Mouse (Mus musculus): Measurements from ENCODE around the gene Scamp1.

Gene Scamp1

DNA sequence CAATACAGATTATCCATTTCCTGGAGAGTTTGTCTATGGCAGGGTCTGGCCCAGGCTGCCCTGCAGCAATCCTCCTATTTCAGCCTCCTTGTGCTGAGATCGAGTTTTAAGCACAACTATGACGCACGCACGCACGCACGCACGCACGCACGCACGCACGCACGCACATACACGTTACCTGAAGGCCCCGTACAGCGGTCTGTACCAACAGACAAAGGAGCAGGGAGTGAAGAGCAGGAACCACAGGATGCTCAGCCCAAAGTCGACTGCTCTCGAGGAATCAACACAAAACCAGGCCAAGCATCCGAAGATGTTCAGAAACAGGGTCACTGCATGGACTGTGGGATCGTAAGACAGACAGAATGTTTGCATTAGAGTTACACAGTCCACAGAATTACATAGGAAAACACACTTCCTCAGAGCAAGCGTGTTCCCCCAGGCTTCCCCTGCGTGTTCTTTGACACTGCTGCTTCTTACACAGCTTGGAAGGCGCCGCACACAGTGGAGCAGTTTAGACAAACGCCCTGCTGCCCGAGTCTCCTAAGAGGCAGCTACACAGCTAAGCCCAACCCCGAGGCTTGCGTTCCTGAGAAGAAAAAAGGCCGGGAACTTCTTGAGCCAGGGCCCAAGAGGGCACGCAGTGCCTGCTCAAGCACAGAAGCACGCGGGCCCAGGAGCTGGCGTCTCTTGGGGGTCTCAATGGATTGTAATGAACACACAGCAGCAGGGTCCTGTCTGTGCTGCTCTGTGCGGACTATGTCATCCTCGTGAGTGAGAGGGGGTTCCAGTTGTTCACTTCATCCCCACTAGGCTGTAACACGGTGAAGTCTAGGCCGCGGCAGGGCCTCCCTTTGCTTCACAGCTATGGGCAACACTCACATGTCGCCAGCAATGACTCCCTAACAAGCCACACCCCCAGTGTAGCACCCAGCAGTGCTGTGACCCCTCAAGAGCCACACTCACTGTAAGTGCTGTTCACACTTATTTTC is 60.6 kb downstream of the Scamp1 start:
- DNase-seq (ENCODE audit: low spot score) = no peak

DNA sequence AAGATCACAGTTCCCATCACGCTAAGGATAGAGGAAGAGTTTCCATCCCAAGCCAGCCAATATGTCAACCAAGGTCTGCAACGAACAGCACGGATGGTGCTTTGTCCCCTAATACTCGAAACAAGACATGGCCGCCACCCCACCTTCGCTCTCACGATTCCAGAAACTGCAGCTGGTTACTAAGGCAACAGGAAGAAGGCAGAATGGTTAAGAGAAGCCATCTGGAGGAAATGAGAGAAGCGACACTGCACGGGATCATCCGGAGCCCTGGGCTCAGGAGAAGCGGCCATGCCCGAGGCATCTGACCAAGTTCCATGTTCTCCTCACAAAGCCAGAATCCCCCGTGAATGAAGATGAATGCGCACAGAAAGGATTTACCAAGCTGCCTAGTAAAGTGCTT is 62.0 kb downstream of the Scamp1 start:
- DNase-seq (ENCODE audit: low spot score) = no peak

DNA sequence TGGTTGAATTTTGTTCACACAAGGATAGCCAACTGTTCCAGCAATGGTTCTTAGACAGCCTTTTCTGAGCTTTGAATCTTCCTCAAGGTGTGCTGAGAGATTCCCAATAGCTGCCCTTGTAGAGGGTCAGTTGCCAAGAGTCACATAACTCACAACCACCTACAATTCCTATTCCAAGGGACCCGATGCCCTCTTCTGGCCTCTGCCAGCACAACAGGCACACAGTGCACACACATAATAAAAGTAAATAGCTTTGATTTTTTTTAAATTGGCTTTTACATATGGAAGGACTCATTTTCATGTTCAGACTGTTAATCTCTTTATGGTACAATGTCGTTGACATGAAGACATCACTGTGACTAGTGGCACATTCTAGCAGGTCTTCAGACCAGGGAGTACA is 72.9 kb downstream of the Scamp1 start:
- no peak for DNase-seq (ENCODE audit: low spot score)

DNA sequence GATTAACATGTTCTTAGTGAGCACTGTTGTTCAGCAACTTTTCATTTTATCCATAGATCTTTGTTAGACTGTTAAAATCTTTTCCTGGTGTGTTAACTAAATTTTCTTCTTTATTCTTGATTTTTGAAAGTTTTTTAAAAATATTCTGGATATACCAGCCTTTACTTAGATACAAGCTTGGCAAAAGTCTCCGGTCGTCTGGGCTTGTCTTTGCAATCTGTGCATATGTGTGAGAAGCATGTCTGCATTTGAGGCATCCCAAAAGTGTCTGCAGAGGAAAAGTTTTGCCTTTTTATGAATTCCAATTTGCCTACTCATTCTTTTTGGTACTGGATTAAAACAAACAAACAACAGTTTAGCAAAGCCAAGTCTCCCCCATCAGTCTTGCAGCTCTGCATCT is 73.5 kb downstream of the Scamp1 start:
- DNase-seq (ENCODE audit: low spot score) = no peak

DNA sequence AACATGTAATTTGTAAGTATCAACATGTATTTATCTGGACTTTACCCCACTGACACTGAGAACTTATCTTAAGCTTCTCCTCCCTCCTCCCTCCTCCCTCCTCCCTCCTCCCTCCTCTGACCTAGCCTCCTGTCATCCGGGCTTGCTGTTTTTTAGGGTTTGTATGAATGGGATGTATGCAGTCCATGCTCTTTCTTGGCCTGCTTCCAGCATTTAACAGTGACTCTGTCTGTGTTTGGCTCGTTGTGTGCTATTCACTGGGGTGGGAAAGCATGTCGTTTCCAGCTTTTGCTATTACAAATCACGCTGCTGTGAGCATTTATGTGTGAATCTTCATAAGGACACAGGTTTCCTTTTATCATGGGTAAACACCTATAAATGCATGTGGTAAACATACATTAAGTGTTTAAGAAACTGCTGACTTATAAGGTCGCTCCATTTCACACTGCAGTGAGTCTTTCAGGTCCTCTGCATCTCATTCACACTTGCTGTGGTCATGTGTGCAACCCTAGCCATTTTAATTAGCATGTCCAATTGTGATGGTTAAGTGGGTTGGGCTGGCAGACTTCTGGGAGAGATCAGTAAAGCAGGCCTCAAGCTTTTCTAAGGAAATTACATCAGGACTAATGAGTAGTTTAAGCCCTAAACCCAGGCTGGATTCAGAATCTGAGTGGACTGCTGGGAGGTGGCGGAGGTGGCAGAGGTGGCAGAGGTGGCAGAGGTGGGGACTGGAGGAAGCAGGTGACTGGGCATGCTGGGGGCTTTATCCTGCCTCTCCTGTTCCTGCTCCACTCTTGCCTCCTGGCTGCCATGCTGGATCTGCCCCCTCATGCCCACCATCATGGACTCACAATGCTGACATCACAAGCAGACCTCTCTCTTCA is 74.2 kb downstream of the Scamp1 start:
- no peak for DNase-seq (ENCODE audit: low spot score)

DNA sequence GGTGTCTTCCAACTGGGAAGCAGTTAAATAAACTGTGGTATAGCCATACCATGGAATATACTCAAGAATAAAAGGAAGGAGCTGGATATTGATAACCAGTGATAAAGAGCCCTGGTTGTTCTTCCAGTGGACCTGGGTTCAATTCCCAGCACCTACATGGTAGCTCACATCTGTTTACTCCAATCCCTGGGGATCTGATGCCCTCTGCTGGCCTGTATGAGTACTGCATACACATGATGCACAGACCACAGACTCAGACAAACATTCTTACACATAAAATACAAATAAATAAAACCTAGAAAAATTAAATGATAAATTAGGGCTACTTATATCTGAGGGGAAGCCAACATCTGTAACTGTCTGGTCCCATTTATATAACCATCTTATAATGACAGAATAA is 76.8 kb downstream of the Scamp1 start:
- no peak for DNase-seq (ENCODE audit: low spot score)

DNA sequence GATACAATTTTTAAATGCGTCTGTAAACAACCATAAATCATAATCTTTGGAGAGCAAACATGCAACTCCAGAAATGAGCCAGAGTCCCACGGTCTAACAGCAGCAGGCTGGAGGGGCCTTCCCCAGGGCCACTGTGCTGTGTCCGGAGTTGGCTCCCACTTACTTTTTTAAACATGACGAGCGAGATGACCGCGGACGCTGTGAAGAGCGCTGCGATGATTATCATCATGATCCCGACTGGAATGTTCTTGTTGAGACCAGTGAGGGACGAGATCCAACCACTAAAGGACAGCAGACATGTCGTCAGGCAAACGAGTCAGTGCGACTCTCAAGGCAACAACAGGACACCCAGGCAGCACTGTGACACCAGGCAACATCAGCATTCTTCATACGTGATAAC is 77.7 kb downstream of the Scamp1 start:
- DNase-seq (ENCODE audit: low spot score) = no peak

DNA sequence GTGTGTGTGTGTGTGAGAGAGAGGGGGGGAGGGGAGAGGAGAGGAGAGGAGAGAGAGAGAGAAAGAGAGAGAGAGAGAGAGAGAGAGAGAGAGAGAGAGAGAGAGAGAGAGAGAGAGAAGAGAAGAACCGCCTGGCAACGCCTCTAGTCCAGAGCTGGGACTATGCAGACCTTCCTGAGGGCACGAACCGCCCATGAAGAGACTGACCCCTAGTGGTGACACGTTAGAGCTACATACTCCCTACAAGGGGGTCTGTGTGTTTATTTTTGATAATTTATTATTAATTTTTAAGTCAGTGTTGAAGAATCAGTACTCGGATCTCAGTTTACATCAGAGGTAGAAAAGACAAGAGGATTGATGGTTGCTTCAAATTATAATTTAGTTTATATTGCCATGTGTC is 80.4 kb downstream of the Scamp1 start:
- DNase-seq (ENCODE audit: low spot score) = no peak

DNA sequence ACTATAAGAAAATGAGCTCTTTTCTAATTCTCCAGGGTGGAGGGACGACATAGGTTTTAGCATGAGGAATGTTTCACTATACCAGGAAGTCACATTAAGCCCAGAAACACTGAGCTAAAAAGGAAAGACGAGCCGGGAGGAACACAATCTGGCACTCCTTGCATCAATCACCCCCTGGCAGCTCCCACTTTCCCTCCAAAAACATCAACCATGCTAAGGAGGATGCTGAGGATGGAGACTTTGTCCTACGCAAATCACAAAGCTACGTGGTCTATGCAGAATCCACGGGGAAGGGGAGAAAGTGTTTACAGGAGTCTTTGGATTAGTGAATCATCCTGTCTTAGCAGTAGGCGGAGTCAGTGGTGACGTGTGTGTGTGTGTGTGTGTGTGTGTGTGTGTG is 85.8 kb downstream of the Scamp1 start:
- DNase-seq (ENCODE audit: low spot score) = no peak

DNA sequence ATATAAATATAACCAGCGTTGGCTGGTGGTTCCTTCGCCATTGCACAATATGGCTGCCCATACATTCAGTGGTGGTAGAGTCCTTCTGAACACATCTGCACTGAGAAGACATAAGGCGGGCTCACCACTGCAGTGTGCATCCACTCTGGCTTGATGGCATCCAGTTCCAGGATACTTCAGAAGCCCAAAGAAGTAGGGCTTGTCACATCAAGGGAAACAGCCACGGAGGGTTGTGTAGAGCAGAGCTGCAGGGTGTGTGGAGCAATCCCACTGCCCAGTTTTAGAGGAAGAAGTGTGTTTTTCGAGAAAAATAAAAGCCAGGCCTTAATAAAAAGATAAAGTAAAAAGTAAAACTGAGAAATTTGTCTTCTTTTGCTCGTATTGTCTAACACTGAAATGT is 87.0 kb downstream of the Scamp1 start:
- DNase-seq (ENCODE audit: low spot score) = no peak

DNA sequence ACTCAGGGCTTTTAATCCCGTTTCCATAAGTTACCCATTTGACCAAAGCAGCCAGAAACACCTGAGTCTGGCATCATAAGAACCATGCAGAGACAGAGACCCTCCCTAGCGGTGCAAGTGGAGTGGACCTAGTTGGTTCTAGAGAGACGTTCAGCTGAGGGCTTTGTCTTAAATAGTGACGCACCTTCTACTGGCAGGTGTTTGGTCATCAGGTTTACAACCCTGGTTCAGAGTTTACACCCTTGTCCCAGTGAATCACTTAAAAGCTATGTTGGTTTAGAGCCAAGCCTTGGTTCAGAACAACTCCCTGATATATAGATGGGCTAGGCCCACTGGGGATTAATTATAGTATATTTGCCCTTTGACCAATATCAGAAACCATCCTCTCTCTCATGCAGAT is 92.4 kb downstream of the Scamp1 start:
- no peak for DNase-seq (ENCODE audit: low spot score)

DNA sequence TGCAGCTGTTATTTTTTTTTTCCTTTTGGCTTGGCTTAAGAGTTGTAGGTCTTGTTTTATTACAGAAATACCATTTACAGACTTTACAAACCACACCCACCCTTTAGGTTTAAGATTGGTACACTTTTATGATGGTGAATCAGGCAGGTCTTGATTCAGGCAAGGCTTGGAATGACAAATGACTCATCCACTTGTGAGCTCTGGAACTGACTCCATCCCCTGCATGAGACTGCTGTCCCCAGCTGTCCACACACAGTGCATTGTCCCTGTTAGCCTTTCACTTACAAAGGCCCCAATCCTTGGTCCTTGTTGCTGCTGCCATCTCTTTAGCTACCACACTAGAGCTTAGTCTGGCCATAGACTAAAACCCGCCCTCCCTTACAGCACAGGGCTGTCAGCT is 95.3 kb downstream of the Scamp1 start:
- no peak for DNase-seq (ENCODE audit: low spot score)

DNA sequence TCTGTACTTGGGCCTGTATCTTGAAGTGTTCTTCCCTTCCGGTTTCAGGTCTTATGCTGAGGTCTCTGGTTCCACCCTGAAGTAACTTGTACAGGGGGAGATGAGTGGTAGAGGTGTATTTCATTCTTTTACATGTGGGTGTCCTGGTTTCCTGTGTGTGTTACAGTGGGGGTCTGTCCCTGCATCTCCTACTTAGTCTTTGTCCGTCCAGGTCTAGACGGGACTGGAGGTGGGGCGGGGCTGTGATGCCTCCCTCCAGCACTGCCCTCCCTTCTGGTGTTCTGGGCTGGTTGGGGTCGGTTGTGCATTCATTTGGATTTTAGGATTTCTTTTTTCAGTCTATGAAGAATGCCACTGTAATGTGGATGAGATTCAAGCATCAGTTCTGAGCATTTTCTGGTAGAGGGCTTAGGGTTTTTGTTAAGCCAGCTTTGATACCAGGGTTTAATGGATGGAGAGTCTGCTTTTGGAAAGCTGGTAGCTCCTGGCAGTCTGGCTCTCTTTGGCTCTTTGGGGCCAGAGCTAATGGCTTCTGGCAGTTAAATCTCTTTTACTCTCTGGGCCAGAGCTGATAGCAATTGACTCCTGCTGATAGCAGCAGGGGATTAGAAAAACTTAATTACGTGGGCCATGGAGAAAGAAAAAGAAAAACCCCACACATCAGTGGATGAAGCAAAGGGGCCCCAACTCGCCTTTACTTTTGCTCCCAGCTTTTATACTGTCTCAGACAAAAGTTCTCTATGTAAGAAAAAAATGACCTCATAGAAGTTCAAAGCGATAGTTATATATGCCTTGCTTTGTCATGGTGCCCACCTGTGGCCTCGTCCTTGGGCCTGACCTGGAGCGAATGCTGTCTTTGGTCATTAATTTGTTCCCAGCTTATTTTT is 97.2 kb downstream of the Scamp1 start:
- DNase-seq (ENCODE audit: low spot score) = no peak

DNA sequence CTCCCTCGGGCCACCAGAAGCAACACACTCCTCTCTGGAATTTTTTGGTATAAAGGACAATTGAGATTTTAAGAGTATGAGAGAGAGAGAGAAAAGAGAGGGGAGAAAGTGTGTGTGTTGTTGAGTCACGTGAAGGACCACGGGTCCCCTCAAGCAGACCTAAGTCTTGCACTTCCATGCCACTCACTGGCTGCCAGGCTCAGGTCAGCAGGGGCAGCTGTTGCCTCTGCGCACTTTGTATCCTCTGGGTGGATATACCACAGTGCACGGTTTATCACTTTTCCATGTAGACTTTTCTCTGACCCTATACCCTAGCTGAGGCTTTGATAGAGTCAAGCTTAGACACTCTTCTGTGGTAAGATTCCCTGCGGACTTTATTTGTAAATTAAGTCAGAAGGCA is 100.0 kb downstream of the Scamp1 start:
- no peak for DNase-seq (ENCODE audit: low spot score)

DNA sequence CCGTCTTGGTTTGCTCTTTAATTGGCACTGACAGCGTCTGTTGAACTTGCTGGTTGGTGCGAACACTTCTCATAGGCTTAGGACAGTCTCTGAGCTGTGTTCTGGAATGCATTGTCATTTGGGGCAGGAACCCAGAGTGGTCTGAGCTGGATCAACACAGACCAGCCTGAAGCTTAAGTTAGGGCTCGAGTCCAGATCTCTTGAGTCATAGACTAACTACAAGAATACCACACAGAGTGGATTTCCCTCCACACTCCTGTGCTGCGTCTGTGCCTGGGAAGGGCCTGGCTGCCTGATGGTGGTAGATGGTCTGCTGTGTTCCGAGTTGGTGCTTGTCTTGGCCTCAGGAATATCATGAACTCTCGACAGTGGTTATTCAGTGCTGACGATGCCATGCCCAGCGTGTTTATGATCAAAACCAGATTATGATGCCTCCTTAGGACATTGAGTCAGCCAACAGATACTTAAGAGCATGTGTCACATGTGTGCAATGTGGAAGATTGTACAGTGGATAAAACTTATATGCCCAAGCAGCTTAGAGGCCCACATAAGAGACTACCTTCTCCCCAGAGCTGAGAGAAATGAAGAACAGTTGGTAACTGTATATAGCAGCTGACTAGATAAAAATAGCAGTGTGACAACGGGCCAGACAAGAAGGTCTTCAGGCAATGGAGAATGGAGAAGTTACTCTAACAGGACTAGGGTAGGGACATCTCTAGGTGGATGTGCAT is 100.8 kb downstream of the Scamp1 start:
- no peak for DNase-seq (ENCODE audit: low spot score)

DNA sequence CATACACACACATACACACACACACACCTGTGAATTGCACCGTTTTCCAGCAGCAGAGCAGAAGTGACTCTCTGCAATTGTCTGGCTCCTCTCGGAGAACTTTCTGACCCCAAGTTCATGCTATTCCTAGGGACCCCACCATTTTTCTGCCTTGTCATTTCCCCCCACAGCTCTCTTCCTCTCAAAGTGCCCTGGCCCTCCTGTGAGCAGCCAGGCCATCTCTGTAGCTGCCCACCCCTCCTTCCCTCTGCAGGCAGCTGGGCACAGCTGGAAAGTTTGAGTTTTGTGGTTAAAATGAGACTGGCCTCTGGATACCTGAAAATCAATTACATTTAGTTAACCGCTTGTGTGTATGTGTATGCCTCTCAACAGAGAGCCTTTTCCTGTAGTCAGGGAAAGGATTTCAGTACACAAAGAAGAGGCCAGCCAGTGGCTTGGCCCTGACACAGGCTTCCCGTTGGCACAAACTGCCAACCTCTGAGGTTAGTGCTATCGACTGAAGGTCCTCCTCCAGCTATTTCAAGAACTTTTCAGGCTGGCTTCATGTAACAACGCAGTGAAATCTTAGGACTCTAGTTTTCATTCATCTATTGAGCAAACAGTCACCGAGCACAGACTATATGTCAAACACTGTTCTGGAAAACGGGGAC is 102.2 kb downstream of the Scamp1 start:
- no peak for DNase-seq (ENCODE audit: low spot score)

DNA sequence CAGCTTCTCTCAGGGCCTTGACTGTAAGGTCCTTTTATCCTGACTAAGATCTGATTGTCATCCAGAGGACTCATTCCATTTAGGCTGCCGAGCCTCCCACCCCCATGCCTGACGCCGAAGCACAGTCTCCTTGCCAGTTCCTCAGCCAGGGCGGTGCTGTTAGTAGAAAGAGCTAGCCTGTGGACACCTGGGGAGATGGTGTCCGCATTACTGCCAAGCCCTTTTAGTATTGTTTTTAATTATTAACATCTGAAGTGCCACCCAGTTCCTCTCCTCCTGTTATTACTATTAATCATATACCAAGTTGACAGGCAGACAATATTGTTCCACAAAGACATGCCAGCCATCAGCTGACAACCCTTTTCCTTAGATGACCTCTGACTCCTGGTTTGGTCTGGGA is 103.6 kb downstream of the Scamp1 start:
- no peak for DNase-seq (ENCODE audit: low spot score)

DNA sequence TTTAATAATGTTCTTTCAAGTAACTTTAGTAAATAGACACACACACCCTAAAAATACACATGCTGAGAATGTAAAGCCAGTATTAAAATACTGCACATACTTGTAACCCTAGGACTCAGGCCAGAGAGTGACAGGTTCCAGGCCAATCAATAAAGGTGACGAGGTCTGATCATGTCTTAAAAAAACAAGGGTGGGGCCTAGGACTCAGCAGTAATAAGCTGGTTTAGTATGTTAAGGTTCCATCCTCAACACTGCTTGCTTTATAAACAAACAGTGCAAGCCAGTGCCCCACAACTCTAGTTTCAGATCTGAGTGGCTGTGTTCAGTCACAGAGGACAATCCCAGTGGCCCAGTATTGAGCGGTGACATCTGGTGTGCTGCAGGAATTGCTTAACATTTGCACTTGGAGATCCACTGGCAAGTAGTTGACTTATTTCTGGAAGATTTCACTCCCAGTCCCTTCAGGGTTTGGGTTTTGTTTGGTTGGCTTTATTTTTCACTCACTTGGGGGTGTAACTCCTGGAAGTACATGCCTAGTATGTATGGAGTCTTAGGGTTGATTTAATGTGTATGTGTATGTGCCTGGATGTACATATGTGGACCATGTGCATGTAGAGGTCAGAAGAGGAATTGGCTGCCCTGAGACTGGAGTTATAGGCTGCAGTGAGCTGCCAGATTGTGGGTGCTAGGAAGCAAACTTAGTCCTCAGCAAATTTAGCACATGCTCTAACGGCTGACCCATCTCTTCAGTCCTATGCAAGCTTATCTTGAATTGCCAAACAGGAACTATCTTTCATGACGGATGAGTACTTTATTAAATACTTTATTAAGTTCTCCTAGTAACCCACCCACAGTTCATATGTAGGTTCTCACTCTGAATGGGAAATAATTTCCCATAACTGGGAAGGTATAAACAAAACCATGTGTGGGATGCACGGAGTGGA is 104.9 kb downstream of the Scamp1 start:
- DNase-seq (ENCODE audit: low spot score) = no peak

DNA sequence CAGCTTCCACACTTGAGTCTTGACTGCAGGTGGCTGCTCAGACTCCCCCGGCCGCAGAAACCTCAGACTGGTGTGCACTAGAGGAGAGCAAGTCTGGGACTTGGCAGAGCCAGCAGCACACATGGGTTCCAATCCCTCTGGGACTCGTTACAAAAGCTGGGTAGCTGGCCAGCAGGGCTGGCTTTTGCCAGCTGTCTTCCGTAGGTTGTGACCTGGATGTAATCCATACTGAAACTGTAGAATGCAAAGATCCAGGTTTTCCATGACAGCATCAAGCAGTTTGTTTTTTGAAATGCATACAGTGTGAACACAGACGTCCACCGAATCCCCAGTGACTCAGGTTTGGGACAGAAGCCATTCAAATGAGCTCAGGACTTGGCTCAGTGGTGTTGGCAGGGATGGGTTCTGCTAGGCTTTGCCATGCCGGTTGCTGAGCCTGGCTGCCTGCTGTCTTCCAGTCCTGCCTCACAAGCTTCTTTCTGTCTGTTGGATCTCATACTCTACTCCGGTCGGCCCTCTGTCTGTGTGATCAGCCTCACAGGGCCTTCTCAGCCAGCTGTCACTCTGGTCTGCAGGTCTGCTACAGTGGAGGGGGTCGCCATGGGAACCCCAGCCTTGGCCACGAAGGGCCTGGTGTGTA is 107.1 kb downstream of the Scamp1 start:
- peak; percentile 68 for DNase-seq (ENCODE audit: low spot score)

Data from layer of hippocampus, adult 9-10 months (tissue).